Mouse (Mus musculus): ENCODE measurements at regions not wholly inside any gene's neighbourhood (a gene's known extent, or its start where the extent isn't known, plus 50 kb on each side); places are given as distances from the start of the nearest gene placed in this dataset.

- TF ChIP-seq CTCF (IDR thresholded peaks at IDR 0.05; ENCODE audit: insufficient read depth, low read depth, low read length) (no peak), POLR2A (IDR thresholded peaks at IDR 0.05; ENCODE audit: insufficient read depth, low read depth, low read length) (no peak)
These were observed 454.8 kb downstream of the Rfpl4b start for GRCm38 (mm10) chr10:38366776-38367175.

Measured in olfactory bulb, adult 2 months (tissue).